Mouse (Mus musculus) lung, postnatal 14 days (tissue): Measurements from ENCODE around the gene Rsph14.
A peak's percentile ranks its signal among the peaks of the same experiment; 100 is the strongest.

ENCODE experiments used
- DNase-seq: peaks from one replicate; pipeline ENCODE4 v3.0.0; 2021

Rsph14 gene

GRCm38 (mm10) chr10:75032395-75032794, at the start of gene Rsph14:
TSS of gene Rsph14 (minus strand) at chr10:75032586.
- DNase-seq, result peak; percentile 70

GRCm38 (mm10) chr10:75078174-75079128, 46.1 kb upstream of the Rsph14 start:
- DNase-seq, result no peak

- no peak for DNase-seq
Observed at GRCm38 (mm10) chr10:75075665-75076064, 43.3 kb upstream of the Rsph14 start.

- no peak for DNase-seq
Observed at GRCm38 (mm10) chr10:75070281-75070976, 38.0 kb upstream of the Rsph14 start.

- DNase-seq, result peak; percentile 26
Observed at GRCm38 (mm10) chr10:75068624-75069328, 36.4 kb upstream of the Rsph14 start.

GRCm38 (mm10) chr10:75068086-75068485, 35.7 kb upstream of the Rsph14 start:
- no peak for DNase-seq

- DNase-seq, result no peak
Observed at GRCm38 (mm10) chr10:75067446-75067845, 35.1 kb upstream of the Rsph14 start.

GRCm38 (mm10) chr10:75065691-75066090, 33.3 kb upstream of the Rsph14 start:
- no peak for DNase-seq

- DNase-seq, result no peak
Observed at GRCm38 (mm10) chr10:75063301-75063965, 31.0 kb upstream of the Rsph14 start.

- DNase-seq, result no peak
Observed at GRCm38 (mm10) chr10:75062621-75063020, 30.2 kb upstream of the Rsph14 start.

GRCm38 (mm10) chr10:75062189-75062561, 29.8 kb upstream of the Rsph14 start:
- DNase-seq, result peak; percentile 72

- DNase-seq, result no peak
Observed at GRCm38 (mm10) chr10:75061341-75062188, 29.2 kb upstream of the Rsph14 start.

GRCm38 (mm10) chr10:75060843-75061235, 28.5 kb upstream of the Rsph14 start:
- DNase-seq, result no peak

GRCm38 (mm10) chr10:75060217-75060842, 27.9 kb upstream of the Rsph14 start, which contains the start of gene Bcr:
TSS of gene Bcr (plus strand) at chr10:75060592.
- peak; percentile 83 for DNase-seq

- DNase-seq, result peak; percentile 83
Observed at GRCm38 (mm10) chr10:75059396-75059795, 27.0 kb upstream of the Rsph14 start.

- DNase-seq, result no peak
Observed at GRCm38 (mm10) chr10:75058761-75059395, 26.5 kb upstream of the Rsph14 start.

- DNase-seq, result peak; percentile 42
Observed at GRCm38 (mm10) chr10:75058336-75058735, 25.9 kb upstream of the Rsph14 start.

- DNase-seq, result no peak
Observed at GRCm38 (mm10) chr10:75056255-75056654, 23.9 kb upstream of the Rsph14 start.

GRCm38 (mm10) chr10:75055672-75056071, 23.3 kb upstream of the Rsph14 start:
- no peak for DNase-seq

GRCm38 (mm10) chr10:75054125-75054524, 21.7 kb upstream of the Rsph14 start:
- DNase-seq, result peak; percentile 41

GRCm38 (mm10) chr10:75053655-75054054, 21.3 kb upstream of the Rsph14 start:
- no peak for DNase-seq
